Mouse (Mus musculus): ENCODE data around the gene Ptprk.

Gene Ptprk

DNA sequence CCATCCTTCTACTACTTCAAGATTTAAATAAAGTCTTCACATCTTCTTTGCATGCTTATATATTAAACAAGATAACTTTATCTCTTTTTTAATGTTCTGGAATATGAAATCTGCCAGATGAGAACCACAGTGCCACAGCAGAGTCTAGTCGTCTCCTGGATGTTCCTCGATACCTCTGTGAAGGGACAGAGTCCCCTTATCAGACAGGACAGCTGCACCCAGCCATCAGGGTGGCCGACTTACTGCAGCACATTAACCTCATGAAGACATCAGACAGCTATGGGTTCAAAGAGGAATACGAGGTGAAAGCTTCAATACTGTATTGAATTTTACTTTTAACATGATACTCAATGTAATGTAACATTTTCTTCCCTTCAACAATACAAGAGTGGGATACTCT lies 491.8 kb downstream of the Ptprk start:
- DNase-seq = no peak

DNA sequence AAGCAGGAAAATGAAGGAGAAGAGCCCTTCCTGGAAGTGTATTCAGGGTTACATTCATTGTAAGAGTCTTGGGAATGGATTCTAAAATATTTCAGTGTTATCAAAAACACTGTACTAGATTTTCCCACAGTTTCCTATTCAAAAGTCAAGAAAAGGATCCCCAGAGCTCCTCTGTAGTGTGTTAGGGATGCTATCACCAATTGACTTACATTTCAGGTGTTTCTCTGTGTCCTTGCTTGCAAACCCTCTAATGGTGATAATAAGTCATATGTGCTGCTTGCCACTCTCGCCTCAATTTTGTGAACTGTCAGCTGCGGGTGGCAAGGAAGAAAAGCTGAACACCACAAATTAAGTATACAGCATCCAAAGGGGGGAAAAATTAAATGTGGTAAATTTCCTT lies 492.2 kb downstream of the Ptprk start:
- DNase-seq = no peak

DNA sequence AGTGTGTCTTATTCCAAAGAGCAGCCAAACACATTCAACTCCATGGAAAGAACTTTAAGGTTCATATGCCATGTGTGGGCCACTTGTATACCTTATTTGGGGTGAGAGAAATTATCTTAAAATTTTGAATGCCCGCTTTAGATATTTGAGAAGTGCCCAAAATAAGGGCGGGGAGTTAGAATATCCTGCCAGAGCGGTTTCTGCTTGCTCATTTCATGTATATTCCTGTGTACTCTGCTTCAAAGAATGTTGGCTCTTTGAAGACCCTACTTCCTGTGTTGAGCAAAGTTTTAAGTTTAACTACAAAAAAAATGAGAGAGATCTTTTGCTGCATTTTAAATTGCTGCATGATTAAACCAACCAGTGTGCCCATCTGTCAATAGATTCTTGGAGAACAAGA lies 492.8 kb downstream of the Ptprk start:
- no peak for DNase-seq

DNA sequence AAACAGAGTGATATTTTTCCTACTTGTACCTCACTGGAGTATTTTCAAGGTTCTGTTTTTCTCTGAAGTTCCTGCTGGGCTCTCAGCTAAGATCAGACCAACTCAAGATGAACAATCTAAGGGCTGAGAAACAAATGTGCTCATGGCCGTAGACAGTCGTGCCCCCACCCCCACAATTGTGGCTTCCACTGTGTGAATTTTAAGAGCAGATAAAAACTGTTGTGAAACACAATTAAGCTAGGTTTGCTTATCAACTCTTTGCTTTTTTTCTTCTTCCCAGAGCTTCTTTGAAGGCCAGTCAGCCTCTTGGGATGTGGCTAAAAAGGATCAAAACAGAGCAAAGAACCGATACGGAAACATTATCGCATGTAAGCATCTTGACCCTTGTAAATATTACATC lies 493.4 kb downstream of the Ptprk start:
- no peak for DNase-seq

DNA sequence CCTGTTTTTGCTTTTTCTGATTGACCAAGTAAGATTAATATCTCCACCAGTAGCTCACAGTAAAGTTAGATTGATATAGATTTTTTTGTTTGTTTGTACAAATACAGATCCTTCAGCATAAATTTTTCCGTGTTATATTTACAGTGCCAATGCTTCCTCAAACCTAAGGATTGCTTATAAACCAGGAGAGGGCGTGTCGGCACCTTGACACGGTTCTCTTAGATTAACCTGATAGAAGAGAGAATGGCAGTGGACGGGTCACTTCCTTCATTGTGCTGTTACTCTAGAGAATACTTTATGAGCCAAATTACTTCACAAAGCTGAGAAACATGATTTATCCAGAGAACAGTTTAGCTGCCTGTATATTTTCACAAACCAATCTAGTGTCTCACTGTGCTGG lies 505.0 kb downstream of the Ptprk start:
- no peak for DNase-seq

DNA sequence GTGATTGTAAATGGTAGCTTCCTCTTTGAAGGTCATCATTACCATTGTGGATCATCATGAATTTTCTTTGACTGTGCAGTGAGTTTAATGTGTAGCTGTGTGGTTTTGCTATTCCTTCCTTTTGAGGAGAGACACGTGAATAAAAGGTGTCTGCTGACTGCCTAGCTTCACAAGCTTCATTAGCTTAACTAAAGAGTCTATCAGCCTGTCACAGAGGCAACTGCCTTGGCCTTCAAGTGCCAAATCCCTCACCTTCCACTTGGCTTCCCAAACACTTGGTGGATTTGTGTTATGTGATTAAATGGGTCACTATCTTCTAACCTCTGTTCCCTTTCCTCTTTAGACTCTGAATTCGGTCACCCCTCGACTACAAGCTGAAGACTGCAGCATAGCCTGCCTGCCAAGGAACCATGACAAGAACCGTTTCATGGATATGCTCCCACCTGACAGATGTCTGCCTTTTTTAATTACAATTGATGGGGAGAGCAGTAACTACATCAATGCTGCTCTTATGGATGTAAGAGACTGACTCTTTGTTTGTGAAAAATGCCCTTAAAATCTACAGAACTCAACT lies 512.0 kb downstream of the Ptprk start:
- DNase-seq = no peak

DNA sequence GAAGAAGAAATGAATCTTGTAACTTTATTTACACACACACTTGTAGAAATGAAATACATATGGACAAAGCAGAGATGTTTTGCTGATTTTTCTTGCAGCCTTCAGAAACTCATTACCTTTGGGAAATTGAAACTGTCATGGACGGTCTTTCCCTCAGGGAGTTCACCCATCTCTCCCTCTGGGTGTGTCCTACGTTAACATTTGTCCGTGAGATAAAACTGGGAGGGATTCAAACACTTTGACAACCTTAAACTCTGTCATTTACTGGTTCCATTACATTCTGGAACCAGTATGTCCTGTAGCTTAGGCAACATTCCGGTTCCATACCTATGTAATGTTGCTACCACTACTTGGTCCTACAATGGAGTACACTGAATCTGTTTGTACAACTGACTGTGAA lies 513.8 kb downstream of the Ptprk start:
- DNase-seq = no peak

DNA sequence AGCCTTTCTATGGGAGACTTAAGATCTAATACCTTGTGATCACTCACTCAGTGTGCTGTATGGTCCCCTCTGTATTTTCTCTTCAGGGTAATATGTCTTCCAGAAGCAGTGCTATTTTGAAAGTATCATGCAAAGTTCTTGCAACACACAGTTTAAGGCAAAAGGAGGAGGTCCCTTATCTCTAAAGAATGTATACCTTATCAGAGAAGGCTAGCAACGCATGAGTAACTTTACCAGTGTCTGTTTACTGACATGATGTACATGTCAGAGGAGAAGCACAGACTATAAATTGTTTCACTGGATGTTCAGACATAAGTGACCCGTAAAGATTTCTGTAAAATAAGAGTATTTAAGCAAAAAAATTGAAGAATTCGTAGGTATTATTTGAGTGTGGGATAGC lies 516.2 kb downstream of the Ptprk start:
- DNase-seq = no peak

DNA sequence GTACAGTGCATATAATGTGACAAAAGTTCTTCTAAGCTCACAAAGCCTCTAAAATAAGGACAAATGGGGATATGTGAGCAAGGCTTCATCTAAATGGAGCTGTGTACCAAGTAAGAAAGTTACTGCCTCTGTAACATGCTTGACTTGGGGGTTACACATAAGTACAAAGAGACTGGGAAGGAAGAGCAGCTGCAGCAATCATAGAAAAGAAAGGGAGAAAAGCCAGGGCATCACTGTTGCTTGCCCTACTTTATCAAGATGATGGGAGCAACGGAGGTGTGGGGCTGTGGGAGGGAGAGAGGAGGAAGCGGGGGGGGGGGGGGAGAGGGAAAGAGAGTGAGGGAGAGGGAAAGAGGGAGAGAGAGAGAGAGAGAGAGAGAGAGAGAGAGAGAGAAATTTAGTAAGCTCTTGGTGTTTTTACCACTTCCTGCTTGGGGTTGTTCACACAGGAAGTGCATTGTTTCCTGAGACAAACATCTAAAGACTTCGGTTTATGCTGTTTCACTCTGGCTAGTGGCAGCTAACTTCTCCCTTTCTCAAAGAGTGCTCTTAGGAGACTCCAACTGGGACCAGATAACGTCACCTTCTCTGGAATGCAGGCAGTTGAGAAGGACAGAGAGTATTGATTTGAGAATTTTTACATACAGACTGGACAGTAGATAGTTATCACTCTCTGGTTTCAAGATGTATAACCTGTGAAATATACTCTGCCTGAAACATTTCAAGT lies 519.1 kb downstream of the Ptprk start:
- DNase-seq = no peak

DNA sequence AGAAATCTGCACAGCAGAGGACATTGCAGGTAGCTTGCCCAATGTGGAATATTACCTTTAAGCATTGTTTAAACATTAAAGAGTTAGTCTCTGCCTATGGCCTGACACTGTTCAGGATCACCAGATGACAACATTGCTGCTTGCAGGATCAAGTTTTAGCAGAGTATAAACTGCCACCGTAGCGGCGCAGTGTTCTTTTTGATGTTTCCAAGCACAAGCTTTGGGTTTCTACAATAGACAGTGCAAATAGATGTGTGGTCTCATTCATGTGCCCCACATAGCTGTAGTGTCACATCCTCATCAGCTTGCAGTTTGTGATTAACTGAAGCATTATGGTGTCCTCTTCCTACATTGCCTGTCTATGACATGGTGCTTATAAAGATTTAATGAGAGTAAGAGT lies 522.3 kb downstream of the Ptprk start:
- DNase-seq = no peak

DNA sequence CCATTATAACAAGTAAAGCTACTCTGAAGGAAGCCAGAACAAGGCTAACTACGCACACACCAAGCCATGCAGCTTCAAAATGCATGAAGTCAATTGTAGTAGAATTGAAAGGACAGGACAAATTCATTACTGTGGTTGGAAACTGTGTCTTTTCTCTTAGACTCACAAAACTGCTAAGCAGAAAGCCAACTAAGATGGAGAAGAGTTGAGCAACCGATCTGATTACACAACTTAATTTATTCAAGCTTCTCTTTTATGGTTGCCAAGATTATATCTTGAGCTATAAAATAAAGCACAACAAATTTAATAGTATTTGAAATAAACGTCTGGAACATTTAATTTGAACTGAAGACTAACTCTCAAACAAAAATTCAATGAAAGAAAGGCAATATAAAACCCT lies 534.5 kb downstream of the Ptprk start:
- no peak for DNase-seq

DNA sequence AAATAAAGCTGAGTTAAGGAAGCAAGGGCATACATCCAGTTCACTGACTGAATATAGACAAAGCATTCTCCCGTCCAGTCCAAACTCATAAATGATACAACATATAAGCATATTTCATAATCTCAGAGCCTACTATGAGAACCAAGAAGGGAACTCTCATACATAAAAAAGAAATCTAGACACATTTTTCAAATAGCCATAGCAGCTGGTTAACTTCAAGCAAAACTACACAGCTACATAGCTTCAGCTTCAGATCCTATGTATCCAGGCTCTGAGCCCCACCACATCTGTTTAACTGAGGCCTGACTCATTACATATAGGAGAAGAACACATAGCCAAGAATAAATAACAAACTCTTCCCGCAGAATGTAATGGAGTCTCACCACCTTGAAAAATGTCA lies 539.8 kb downstream of the Ptprk start:
- DNase-seq = no peak

DNA sequence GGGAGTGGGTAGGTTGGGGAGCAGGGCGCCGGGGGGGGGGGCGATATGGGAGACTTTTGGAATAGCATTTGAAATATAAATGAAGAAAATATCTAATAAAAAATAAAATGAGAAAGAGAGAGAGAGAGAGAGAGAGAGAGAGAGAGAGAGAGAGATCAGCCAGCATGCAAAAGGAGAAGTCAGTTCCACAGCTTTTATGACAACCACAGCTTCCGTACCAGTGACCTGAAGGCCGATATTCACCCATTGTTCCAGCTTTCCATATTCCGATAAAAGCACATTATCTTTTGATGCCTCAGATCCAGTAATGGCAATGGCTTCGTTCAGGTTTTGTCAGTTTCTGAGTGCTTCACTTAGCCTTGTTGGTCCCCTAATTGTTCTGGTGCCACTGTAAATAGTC lies 542.6 kb downstream of the Ptprk start:
- DNase-seq = no peak

DNA sequence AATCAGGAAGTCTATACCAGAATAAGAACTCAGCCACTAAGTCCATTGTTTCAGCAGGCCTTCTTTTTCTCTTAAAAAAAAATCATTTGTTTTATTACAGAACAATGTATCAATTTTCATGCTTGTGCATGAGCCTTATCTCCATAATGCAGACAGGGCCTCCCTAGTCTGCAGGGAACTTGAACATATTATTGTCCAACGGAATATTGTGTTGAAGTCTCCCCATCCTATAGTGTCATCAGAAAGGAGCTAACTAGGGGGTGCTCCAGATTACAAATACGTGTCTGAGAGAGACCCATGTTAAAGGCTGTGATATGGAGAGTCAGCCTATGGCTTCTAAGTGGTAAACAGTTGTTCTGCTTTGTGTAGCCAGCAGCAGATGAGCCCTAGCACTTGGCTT lies 543.4 kb downstream of the Ptprk start:
- no peak for DNase-seq

DNA sequence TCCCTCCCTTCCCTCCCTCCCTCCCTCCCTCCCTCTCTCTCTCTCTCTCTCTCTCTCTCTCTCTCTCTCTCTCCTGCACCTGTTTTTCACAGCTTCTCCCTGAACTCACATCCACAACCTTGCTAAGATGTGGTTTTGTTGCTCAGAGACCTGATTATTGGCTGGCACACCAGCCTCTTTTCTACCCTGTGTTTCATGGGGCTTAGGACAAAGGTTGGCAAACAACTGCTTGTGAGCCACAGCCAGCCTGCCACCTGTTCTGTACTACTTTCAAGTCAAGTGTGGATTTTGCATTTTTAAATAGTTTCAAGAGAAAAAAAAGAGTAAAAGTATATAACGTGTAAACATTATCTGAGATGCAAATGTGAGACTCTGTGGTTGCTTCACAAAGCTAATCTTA lies 544.8 kb downstream of the Ptprk start:
- DNase-seq = no peak

DNA sequence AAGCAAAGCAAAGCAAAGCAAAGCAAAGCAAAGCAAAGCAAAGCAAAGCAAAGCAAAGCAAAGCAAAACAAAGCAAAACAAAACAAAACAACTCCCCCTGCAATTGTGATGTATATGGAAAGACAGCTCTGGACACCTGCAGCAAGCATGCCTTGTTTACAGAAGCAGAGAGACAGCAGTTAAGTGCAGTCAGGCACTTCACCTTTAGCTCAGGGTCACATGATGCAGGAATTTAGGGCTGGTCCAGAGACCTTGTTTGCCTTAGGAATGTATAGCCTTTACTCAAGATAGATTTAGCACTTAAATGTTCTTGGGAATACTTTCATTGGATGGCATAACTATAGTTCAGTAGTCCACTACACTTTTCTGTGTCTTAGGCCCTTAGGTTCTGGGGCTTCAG lies 561.5 kb downstream of the Ptprk start:
- no peak for DNase-seq

DNA sequence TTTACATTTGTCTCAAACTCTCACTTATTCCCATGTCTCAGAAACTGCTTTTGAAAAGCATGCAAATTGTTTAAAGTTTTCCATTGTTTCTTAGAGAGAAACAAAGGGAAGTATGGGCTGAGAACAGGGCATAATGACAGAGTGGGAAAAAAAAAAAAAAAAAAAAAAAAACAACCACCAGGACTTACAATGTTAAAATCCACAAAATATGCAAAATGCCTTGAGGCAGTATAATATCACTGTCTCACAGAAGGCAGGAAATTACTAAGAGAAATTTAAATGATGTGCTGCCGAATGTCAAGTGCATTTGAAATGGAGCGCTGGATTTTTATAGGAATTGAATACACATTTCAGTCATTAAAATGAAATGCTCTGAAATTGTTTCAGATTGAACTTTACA lies 567.3 kb downstream of the Ptprk start:
- no peak for DNase-seq

Measured in kidney, postnatal 36 days (tissue).